Mouse (Mus musculus) right cerebral cortex, adult 2 months (tissue): ENCODE measurements around the gene Gdi2.

Experiments used
- DNase-seq, 2 experiments: peaks; one replicate each; pipeline ENCODE4 v3.0.0; 2021 to 2022; ENCODE audit warnings: low spot score in 2 of 2

The Gdi2 gene

GRCm38 (mm10) chr13:3547410-3547809, 9.5 kb downstream of the Gdi2 start:
- no peak for DNase-seq

GRCm38 (mm10) chr13:3547856-3548255, 10.0 kb downstream of the Gdi2 start:
- DNase-seq = no peak

- no peak for DNase-seq
Measured at GRCm38 (mm10) chr13:3563130-3563529, 25.3 kb downstream of the Gdi2 start.

- no peak for DNase-seq
Measured at GRCm38 (mm10) chr13:3563953-3564352, 26.1 kb downstream of the Gdi2 start.

GRCm38 (mm10) chr13:3590789-3591188, 52.9 kb downstream of the Gdi2 start:
- no peak for DNase-seq

GRCm38 (mm10) chr13:3594311-3594710, 56.4 kb downstream of the Gdi2 start:
- DNase-seq = no peak

GRCm38 (mm10) chr13:3596232-3596631, 58.4 kb downstream of the Gdi2 start:
- no peak for DNase-seq

GRCm38 (mm10) chr13:3609780-3610117, 71.9 kb downstream of the Gdi2 start:
- no peak for DNase-seq

- DNase-seq = peak in 1 of 2 experiments; percentile 34
Measured at GRCm38 (mm10) chr13:3610118-3610794, 72.4 kb downstream of the Gdi2 start.

- DNase-seq = peak; percentile 98 to 99
Measured at GRCm38 (mm10) chr13:3610795-3611438, 73.1 kb downstream of the Gdi2 start, which contains the start of gene Fam208b. Gene Fam208b (minus strand): TSS chr13:3611108.
